Mouse (Mus musculus): ENCODE data around the gene H2al1m. TPM values are rescaled to one million over a fixed set of nuclear protein-coding genes. Genes with fewer than 3 reads are reported as not detected.
A peak's percentile ranks its signal among the peaks of the same experiment; 100 is the strongest.
"Not testable (repeated sequence)": the region's sequence is repeated elsewhere in the genome, so short reads cannot be mapped to it uniquely, and the experiment has no call there.

Gene H2al1m
- under 1 TPM in 1 of 2 experiments, not detected in 1; 0.82 TPM for total RNA-seq (2021)
- long read RNA-seq, experiment 1, result 0 reads
- long read RNA-seq, experiment 2, result 0 reads

DNA sequence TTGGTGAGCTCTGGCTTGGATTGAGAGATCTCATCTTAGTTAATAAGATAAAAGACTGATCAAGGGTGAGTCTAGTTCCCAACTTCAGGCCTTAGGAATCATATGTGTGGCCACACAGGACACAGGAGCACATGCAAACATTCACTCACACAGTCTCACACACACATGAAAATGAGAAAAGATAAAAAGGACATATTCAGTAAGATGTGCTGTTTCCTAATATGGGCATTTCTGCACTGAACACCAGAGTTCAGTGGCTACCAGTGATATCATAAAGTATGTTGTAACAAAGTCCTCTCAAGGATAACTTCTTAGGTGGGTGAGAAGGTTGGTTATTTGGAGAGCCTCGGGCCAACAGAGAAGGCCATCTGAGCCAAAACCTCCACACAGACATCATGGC lies at the start of gene H2al1m:
H2al1m (plus strand) TSS at position 301 of the 400 bp plus-strand sequence.
- not testable (repeated sequence) for DNase-seq

DNA sequence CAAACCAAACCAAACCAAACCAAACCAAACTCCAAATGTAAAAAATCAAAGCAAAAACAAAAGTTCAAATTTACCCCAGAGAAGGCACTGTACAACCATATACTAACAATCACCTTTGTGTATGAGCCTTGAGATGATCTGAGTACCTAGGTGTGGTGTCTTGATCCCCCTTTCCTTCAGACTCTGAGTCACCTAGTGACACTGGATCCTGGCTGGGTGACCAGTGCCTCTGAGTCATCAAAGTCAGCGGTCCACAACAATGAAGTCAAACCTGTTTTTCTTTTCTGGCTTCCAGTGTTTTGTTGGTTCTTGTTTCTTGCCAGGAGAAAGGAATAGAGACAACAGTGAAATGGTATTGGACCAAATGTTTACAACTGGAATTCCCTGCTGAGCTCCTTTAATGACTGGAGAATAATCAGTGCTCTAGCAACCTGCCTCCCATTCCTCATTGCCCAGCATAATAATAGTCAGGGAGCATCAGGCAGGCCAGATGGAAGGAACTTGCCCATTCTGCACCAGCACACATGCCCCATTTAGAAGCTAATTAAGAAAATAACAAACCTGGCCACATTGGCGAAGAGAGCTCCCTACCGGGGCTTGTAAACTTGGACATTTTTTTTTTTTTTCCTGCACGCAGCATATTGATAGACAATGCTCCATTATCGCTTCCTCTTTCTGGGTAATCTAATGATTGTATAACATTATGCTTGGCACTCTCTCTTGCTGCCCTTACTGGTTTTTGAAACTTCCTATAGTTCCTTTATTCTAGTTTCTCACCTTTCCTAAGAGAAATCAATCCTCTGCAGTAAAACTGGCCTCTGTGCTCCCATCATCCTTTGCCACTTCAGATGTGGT lies 42.6 kb upstream of the H2al1m start:
- DNase-seq, result no peak

DNA sequence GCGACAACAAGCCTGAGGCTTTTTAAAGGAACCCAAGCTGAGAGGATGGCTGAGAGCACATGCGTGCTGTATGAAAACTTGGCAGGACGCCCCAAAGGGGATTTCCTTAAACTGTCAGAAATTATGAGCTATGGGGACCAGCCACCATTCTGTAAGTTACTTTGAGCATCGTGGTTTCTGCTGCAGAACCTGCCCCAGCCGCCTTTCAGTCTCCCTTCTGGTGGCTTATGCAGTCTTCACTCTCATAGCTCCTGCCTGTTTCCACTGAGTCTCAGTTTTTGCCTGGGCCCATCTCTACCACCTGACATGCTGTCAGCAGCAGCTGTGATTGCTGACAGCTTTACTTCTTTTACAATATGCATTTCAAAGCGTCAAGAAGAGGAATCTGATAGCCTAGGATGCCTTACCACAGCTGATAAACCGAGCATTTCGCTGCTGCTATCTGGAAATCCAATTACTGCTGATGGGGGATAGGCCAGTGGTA lies 40.1 kb upstream of the H2al1m start:
- peak; percentile 11 for DNase-seq

DNA sequence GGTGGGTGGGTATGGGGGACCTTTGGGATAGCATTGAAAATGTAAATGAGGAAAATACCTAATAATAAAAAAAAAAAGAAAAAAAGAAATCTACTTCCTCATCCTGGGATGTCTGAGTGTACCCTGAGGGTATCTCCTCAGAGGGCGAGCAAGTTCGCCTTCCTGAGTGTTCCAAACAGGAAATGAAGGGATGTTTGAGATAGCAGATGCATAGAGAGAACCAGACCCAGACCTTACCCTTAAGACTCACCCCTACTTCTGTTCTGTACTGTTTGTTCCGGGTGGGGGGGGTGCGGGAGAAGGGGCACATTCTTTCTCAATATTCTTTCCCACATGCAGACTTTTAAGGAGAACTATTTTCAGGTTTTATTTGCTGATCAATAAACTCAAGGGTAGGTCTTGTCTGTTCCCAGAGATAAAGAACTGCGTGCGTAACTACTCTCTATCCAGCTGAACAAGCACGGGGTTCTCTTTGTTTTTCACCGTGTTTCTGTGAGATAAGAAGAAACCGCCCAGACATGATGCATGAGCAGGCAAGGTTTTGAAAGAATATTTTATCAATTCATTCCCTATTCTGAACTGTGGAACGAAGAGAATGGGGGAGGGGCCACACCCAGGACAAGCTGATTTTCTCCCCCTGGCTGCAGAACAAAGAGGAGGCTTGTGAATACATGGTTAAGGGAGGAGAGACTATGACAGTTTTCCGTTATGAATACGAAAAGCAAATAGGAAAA lies 38.8 kb upstream of the H2al1m start:
- no peak for DNase-seq

DNA sequence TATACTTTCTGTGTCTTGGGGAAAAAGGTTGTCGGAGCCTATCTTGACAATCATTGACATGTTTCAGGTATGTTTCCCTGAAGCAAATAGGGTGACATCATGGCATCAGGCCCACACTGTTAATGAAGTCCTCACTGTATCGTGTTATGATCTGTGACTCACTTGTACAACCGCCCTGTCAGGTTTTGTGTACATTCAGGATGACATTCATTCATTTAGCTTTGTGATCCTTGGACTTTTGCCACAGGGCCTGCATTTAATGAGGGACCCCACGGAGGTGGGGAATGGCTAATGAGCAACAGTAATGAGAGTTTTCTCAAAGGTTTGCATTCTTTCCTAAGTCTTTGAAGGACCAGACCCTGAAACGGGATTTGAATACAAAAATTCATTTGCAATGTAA lies 34.7 kb upstream of the H2al1m start:
- no peak for DNase-seq

DNA sequence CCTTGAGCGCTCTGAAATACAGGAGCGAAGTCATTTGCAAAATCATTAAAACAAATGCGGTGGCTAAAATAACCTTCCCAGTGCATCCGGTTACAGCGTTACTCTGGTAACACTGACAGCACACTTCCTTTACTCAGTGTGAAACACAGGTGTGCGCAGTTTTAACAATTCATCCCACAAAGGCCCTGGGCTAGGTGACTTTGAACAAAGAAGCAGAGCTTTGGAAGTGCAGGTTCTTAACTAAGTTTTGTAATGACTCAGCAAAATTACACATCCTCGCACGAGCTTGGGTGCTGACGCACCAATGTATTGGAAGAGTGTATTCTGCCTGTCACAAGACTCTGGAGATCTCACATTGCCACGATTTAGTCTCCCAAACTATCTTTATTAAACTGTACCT lies 29.6 kb upstream of the H2al1m start:
- no peak for DNase-seq

DNA sequence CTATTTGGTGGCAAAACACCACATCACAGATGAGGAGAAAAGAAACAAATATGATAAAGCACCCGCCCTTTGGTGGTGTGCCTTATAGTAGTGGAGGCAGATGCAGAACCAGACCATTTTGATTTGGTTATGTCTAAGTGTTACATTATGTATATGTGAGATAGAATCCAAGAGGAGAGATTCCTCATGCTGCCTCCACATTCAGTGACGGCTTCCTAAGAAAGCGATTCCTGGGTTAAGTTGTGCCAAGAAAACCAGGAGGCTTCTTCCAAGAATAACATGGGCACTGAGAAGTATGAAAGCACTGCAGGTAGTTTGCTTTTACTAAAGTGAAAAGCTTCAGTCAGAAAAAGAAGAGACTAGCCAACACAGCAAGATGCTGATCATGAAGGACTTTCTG lies 28.7 kb upstream of the H2al1m start:
- DNase-seq, result no peak

DNA sequence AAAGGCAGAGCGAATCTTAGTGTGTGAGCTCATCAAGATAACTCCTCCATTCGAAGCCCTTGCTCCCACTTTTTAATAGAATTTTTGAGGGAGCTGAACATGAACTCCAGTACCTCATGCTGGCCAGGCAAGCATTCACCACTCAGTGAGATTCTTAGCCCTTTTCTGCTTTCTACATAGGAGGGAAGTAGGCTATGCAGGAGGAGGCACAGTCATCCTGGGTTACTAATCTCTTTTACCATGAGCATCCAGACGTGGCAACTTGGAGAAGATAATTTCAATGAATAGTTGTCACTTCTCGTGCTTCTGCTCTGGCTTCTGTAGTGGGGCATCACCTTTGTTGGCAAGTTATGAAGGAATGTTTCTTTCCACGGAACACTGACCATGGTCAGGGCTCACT lies 26.8 kb upstream of the H2al1m start, which contains the start of gene Gm14862:
Gm14862 (minus strand) TSS at position 134 of the 400 bp plus-strand sequence.
- DNase-seq, result no peak

DNA sequence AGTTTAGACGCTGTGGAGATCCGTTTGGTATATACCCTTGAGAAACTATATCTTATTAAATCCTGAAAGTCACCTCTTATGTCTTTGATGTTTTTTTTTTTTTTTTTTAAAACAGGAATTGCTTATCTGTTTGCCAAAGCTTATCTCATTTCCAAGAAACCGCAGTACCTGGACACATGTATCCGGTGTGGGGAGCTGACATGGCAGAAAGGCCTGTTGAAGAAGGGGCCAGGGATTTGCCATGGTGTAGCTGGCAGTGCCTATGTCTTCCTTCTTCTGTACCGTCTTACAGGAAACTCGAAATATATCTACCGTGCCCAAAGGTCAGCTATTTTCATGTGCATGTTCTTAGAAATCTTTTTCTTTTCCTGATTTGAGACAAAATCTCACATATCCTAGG lies 25.7 kb upstream of the H2al1m start:
- no peak for DNase-seq

DNA sequence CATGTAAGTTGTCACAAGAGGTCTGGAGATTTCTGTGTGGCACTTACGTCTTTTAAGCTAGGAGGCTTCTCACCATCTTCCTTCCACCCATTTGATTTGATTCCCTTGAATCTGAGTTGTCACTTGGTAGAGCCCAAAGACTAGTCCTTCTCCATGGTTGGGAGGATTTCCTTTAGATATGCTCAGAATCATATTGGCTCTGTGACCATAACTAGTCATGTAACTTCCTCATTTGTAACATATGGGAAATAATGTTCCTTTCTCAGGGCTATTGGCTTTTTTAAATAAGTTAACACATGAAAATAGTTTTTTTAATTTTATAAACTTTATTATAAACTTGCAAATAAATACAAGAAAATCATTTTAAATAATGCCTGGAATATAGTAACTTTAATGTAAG lies 24.3 kb upstream of the H2al1m start:
- no peak for DNase-seq

DNA sequence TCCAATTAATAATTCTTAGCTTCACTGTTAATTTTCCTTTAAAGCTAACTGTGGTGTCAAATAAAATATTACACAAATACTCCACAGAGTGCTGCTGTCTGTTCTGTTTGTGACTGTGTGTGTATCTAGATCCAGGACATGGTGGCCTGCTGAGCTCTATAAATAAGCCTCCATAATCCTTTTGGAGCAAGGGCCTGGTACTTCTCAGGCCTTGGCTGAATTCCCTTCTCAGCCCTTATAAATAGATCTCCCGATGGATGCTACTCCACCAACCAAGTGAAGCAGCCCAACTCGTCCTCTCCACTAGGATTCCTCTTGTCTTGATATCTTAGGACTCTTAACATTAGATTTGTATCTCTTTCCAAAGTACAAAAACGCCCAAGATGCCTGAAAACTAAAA lies 12.5 kb upstream of the H2al1m start:
- no peak for DNase-seq

DNA sequence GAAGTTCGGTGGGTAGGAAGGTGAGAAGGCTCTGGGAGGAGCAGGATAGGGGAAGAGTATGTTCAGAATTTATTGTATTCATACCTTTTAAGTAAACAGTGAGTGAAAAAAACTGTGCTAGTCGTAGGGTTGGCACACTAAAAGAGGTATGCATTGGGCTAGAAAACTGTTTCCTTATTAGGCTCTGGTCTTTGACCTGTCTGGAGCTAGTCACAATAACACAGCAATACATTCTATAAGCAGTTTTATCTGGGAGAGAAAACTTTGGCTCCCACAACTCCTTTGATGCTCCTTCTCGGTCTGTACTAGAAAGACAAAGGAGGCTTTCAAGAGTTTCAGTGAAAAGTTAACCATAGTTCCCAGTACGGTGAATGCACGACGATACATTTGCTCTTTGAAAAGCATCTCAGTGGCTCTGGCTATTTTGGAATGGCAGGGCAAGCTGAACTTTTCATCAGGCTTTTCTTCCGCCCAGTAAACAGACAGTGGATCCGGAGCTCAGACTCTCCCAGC lies 11.6 kb upstream of the H2al1m start:
- no peak for DNase-seq

DNA sequence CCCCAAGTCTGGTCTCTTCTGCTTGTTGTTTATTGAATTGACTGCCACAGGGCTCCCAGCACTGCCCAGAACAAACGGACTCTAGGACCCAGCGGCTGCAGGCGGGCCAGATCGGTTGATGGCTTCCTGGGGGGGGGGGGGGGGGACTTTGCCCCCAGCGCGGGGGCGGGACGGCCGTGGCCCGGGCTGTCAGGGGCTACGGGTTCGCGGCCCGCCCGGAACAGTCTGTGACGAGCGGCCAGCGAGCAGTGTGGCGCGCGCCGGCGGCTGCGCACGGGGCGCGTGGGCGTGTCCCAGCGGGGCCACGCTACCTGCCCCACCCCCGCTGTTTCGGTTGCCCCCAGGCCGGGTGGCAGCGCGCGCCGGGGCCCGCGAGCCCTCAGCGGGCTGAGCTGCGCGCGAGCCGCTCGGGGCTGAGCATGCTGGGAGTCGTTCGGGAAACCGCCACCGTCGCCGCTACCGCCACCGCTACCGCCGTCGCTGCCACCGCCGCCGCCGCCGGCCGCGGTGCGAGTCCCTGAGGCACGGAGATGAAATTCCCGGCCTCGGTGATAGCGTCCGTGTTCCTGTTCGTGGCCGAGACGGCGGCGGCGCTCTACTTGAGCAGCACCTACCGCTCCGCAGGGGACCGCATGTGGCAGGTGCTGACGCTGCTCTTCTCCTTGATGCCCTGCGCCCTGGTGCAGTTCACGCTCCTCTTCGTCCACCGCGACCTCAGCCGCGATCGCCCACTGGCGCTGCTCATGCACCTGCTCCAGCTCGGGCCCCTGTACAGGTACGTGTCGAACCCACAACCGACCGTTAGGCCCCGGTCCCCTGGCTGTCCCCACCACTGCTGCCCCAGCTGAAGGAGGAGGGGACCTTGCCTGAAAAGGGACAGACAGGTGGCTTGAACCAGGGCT lies 10.9 kb upstream of the H2al1m start, which contains the start of gene Xk:
Xk (plus strand) TSS at position 297 of the 902 bp plus-strand sequence.
- DNase-seq, result peak; percentile 62

DNA sequence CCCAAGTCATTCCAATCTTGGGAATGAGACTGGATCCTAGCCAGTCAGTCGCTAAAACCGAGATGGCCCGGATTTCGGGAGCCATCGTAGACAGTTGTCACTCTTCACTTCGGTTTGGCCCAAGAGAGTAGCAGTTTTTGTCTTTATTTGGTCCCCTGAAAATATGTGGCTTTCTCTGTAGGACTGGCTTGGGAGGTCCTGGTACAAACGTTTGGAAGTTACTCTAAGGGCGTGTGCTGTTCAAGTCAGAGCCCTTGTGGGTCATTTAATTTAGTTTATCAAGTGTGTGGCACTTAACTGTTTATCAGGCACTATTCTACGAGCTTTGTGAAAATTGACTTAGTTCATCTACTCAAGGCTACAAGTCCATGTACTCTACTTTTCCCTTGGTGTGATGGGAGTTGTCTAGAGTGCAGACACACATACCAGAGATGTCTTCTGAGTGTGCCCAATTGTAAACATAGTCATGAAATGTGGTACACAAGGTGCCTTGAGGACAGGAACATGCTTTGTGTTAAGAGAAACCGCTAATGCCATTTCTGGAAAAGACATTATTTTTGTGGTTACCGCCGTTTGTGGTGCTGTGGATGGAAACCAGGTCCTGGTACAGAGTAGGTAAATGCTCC lies 10.1 kb upstream of the H2al1m start:
- DNase-seq, result no peak

DNA sequence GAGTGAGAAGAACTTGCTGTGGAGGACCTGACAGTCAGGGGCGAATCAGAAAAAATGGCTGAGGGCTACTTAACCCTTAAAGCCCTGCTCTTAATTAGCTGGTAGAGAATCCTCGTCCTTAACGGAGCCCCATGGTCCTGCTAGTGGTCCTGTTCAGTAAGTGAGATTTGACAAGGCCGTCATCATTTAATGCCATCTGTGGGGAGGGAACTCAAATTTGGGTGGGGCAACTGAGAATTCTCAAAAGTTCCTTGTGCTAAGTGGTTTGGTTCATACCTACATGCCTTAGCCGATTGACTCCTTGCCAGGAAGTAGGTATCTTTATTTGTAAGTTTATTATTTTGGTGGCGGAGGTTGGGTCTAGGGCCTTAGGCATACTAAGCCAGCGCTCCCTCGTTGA lies 9.2 kb upstream of the H2al1m start:
- no peak for DNase-seq

DNA sequence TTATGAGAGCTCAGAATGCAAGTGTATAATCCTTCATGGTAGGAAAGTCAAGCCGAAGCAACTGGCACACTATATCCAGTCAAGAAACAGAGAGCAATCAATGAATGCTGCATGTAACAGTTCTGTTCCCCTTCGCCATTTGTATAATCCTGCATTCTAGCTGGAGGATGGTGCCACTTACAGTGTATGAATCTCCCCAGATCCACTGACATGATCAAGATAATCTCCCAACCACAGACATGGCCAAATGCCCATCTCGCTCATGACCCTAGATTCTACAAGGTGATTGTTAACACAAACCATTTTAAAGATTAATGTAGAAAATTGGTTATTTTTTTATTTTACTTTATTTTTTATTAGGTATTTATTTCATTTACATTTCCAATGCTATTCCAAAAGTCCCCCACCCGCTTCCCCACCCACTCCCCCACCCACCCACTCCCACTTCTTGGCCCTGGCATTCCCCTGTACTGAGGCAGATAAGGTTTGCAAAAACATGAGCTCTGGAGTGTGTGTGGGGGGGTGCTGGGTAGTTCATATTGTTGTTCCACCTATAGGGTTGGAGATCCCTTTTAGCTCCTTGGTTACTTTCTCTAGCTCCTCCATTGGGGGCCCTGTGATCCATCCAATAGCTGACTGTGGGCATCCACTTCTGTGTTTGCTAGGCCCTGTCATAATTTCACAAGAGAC lies 9.7 kb downstream of the H2al1m start:
- not testable (repeated sequence) for DNase-seq

DNA sequence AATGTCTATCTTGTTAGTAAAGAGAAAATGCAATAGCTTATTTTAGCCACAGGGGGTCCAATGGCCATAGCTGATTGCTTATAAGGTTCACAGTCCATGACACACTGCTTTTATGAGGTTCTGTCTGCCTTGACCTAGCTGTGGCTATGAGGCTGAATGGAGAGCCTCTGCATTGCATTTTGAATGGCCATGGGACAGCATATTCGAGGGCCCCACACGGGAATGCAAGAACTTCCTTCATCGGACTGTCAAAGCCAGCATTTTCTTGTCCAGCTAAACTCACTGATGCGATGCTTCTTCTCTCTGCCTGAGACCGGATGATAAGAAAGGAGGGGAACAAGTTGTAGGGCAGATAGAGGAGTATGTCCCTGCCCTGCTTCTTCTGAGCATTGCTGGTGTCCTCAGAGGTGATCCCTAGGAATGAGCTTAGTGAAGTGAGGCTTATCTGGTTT lies 14.9 kb downstream of the H2al1m start:
- no peak for DNase-seq

DNA sequence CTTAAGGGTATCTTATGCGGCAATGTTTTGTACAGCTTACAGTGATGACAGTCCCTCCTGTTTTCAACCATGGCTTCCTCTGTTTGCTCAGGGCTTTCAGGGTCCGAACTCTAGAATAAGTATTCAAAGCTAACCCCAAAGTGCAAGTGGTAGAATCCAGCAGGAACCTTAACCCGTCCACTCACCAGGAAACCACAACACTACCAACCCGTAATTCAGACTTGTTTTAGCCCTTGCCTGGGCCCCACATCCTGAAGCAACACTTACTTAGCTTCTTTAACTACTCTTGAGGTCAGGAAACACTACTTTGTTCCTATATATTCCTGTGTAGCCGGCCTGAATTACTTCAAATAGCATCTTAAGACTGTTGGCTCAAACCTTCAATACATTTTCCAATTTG lies 19.2 kb downstream of the H2al1m start:
- DNase-seq, result no peak

DNA sequence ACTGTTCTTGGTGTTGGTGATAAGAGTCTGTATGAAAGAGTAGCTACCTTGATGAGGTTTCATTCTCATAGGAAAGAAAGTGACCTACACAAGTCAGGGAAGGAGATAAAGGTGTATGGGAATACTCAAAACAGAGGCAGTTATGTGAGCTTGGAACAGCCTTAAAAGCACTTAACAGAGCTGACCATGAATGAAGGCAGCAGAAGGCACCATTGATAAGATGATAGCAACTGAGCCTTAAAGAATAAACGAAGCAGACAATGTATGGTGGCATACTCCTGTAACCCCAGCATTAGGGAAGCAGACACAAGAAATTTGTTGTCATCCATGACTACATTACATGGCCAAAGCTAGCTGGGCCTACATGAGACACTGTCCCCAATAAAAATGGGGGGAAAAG lies 19.9 kb downstream of the H2al1m start:
- no peak for DNase-seq

DNA sequence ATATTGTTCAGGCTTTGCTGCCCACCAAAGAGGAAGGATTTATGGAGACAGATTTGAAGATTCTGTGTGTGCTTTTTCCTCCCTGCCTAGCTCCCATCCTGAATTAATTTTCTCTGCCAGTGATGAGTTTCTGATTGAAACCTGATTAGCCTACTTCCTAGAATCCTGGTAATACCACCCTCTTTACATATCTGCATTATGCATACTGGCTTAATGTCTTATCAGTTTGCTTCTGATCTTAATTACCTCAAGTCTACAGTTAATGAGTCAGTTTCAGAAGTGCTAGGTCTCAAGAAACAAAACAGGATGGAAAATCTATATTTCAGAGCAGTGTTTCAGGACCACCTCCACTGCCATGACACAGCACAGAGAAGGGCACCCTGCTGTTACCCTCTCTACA lies 32.9 kb downstream of the H2al1m start:
- DNase-seq, result not testable (repeated sequence)

DNA sequence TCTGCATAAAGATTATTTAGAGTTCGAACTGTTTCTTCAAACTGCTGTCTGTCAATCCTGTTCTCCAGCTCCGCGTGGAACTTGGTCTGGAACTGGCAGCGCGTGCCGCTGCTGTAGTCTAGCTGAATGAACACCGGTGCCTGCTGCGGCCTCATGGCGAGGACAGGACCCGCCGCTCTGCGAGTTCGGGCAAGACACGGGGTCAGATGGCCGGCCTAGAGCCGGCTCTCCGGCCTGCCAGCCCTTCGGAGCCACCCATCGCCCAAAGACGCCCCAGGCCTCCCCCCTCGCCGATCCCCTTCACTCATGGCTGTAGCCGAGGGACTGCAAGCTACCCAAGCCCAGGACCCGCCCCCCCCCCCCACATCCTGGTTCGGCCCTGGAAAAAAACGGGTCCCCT lies 44.4 kb downstream of the H2al1m start:
- DNase-seq, result not testable (repeated sequence)

Measured in adrenal gland, postnatal 10 days (tissue).